Mouse (Mus musculus) large intestine, adult 2 months (tissue): ENCODE data around the gene Chaf1a. TPM values are rescaled to one million over a fixed set of nuclear protein-coding genes. Genes with fewer than 3 reads are reported as not detected.

ENCODE experiments used
- DNase-seq: peaks from one replicate; pipeline ENCODE4 v3.0.0-alpha.2; 2012; ENCODE audit warnings: low read depth, low spot score
- WGBS: fragments of 180-500 bp; shearing (Covaris S2); methylation state at CpG from one replicate; pipeline ENCODE4 v1.1.7; 2018; 5-methylcytosine and 5-hydroxymethylcytosine counted together
- polyA plus RNA-seq: library from polyadenylated mRNA; depleted of rRNA; stranded (reverse); fragments of >200 nt; gene quantifications from 2 replicates; pipeline ENCODE4 v1.2.3, GENCODE M21; 2012; rRNA removed

Chaf1a gene
- polyA plus RNA-seq, 1 experiment = 6.9 TPM

- 43% methylated on average over 10 of the region's 10 CpGs for WGBS
- DNase-seq = no peak
Observed at GRCm38 (mm10) chr17:56109219-56110051, 69.2 kb downstream of the Chaf1a start, which contains the start of gene Plin4. Gene Plin4, minus strand, starts transcription at chr17:56109803.

GRCm38 (mm10) chr17:56110571-56110970 is 70.3 kb downstream of the Chaf1a start:
- 66% methylated on average over 4 of the region's 4 CpGs for WGBS
- no peak for DNase-seq

DNA sequence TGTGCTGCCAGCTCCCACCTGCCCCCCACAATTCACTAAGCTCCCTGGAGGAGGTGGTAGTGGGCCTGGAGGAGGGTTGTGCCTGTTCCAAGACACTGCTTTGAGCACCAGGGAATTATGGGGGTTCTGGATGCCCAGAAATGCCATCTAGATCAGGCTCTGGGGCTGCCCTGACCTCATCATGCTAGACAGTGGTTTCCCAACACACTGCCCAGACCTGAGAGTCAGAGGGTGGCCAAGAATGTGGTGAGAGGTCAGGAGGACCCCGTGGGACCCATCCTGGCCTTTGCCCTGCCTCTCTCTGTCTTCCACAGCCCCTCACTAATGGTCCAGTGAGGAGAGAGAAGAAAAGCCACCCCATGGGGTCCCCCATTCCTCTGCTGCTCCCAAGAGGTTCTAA is 70.8 kb downstream of the Chaf1a start:
- 72% methylated on average over 1 of the region's 1 CpGs for WGBS
- DNase-seq = no peak

DNA sequence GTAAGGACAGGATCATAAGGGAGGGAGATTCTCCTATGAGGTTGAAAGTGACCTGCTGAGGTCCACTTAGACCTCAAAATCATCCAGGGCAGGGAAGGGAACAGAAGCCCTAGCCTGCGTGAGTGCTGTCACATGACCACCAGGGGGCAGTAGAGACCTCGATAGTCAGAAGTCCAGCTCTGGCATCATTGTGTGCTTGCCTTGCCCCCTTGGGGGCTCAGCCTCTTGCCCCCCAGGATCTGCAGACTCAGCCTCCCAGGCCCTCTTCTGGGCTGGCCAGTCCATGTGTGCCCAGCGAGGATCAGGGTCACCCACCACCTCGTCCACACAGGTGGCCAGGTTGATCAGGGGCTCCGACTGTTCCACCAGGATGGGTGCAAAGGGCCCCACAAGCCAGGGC is 71.6 kb downstream of the Chaf1a start:
- peak; percentile 40 for DNase-seq
- 50% methylated on average over 5 of the region's 5 CpGs for WGBS

DNA sequence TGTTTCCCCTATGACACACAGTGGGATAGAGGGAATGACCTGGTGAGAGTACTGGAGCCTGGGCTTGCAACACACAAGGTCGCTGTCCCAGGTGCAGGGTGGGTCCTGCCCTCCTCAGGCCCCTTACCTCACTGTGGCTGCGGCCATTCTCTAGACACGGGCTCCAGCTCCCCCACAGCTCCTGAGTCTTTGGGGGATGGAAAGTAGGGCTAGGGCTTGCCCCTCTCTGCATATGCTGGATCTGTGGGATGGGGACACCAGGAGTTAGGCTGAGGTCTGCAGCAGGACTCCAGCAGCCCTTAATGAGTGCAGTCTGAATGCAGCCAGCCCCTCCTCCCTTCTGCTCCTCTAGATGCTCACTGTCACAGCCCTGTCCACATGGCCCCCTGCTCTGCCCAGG is 72.5 kb downstream of the Chaf1a start:
- 86% methylated on average over 3 of the region's 3 CpGs for WGBS
- no peak for DNase-seq

DNA sequence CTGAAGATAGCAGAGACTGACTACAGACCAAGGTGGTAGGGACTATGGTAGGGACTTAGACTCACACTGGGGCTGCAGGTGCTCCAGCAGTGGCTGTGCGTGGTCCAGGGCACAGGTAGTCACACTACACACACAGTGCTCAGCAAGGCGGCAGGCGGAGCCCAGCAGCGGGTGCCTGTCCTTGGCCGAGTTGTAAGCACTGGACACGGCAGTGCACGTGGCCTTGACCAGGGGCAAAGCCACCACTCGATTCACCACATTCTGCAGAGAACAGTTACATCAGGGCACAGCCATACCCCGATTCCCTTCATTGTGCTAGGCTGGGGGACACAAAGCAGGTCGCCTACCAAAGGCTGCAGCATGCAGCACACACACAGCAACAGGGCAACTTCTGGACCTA is 76.0 kb downstream of the Chaf1a start:
- 69% methylated on average over 10 of the region's 10 CpGs for WGBS
- DNase-seq = no peak

DNA sequence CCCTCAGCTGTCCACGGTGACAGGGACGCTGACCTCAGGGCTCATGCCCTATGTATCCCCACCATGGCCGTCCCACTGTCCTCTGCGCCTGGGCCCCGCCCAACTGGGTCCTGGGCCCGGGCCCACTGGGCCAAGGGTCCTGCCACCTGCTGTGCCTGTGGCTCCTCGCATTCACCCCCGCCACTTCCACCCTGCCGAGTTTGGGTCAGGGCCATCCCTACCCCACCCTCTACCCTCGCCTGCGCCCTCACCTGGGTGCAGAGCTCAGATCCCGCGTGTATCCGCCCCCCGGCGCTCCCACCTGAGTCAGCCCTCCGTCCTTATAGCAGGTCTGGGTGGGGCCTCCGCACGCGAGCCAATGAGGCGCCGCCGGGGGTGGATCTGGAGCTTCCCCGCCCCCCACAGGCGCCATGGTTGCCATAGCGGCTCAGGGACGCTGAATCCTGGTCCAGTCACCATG is 77.0 kb downstream of the Chaf1a start, which contains the start of gene Plin5:
Plin5 (minus strand) TSS at position 346 of the 460 bp plus-strand sequence.
- 1% methylated on average over 27 of the region's 27 CpGs for WGBS
- no peak for DNase-seq

DNA sequence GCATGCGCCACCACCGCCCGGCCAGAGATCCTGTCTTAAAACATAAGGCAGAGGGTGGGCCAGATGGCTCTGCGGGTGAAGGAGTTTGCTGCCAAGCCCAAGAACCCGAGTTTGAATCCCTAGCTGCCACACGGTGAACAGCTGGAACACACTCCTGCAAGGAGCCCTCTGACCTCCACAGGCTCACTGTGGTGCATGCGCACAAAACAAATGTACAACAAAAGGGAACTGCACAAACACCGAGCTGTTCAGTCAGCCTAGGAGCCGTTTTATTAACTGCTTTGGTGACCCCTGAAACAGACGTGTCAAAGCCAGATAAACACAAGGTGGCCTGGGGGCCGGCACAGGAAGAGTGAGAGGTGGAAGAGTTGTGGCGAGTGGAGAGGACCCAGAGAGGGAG is 79.2 kb downstream of the Chaf1a start:
- no peak for DNase-seq
- 36% methylated on average over 12 of the region's 12 CpGs for WGBS

DNA sequence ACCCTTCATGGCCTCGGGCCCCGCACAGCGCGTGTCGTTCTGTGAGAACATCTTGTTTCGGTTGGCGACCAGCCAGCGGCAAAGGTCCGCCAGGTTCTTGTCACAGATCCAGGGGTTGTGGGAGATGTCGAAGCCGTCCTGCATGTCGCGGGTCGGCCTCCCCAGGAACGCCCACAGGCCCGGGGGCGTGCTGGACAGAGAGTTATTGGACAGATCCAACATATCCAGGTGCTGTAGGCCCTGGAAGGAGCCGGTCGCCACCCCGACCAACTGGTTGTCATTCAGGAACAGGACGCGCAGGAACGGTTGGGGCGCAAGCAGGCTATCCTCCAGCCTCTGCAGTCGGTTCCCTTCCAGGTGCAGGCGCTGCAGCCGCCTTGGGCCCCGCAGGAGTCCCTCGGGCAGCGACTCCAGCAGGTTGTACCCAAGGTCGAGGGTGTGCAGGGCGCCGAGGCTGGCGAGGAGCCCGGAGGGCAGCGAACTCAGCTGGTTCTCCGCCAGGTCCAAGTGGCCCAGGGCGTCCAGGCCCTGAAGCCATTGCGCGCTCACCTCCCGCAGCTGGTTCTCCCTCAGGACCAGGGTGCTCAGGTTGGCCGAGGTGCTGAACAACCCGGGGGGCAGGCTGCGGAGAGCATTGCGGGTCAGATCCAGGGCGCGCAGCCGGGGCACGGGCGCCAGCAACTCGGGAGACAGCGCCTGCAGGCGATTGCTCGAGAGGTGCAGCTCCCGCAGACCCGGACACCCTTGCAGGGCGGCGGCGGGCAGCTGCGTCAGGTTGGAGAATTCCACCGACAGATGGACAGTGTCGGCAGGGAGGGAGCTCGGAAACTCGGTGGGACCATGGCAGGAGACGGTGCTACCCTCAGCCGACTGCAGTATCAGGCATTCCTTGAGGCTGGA is 80.0 kb downstream of the Chaf1a start:
- whole genome bisulfite sequencing = 4% methylated on average over 66 of the region's 66 CpGs
- DNase-seq = no peak

- DNase-seq = no peak
- WGBS = 21% methylated on average over 2 of the region's 2 CpGs
Observed at GRCm38 (mm10) chr17:56121826-56122225, 81.6 kb downstream of the Chaf1a start, which contains the start of gene Lrg1. Gene Lrg1, minus strand, starts transcription at chr17:56122001.

Other genes with a start within 250 kb of the Chaf1a start
- 0.35 and 0.56 TPM in 2 replicates for gene Zfp119a, start 161.5 kb upstream of the Chaf1a start, polyA plus RNA-seq
- gene Zfp959, start 148.3 kb upstream of the Chaf1a start, polyA plus RNA-seq = 0.89 and 1.3 TPM in 2 replicates
- gene Zfp119b, start 90.9 kb upstream of the Chaf1a start, polyA plus RNA-seq = 0.45 and 0.60 TPM in 2 replicates
- gene Ebi3, start 87.8 kb upstream of the Chaf1a start, polyA plus RNA-seq = 5.6 and 7.3 TPM in 2 replicates
- gene Yju2, start 81.3 kb upstream of the Chaf1a start, polyA plus RNA-seq = 5.8 and 7.2 TPM in 2 replicates
- 1.6 and 1.7 TPM in 2 replicates for gene Shd, start 70.0 kb upstream of the Chaf1a start, polyA plus RNA-seq
- gene Fsd1, start 53.9 kb upstream of the Chaf1a start, polyA plus RNA-seq = 1.3 and 2.3 TPM in 2 replicates
- gene Stap2, start 34.9 kb upstream of the Chaf1a start, polyA plus RNA-seq = 174 and 242 TPM in 2 replicates
- gene Mpnd, start 34.7 kb upstream of the Chaf1a start, polyA plus RNA-seq = 177 and 217 TPM in 2 replicates
- 56.9 and 68.9 TPM in 2 replicates for gene Sh3gl1, start 3.8 kb upstream of the Chaf1a start, polyA plus RNA-seq
- 51.6 and 65.0 TPM in 2 replicates for gene Ubxn6, start 34.6 kb downstream of the Chaf1a start, polyA plus RNA-seq
- 22.2 and 26.6 TPM in 2 replicates for gene Hdgfl2, start 39.2 kb downstream of the Chaf1a start, polyA plus RNA-seq
- gene Plin4, start 69.4 kb downstream of the Chaf1a start, polyA plus RNA-seq = 12.9 and 18.1 TPM in 2 replicates
- gene Plin5, start 77.2 kb downstream of the Chaf1a start, polyA plus RNA-seq = 0.27 and 0.49 TPM in 2 replicates
- gene Lrg1, start 81.6 kb downstream of the Chaf1a start, polyA plus RNA-seq = 13.0 and 29.5 TPM in 2 replicates
- gene Sema6b, start 99.9 kb downstream of the Chaf1a start, polyA plus RNA-seq = 3.3 and 3.5 TPM in 2 replicates
- 11.3 and 13.6 TPM in 2 replicates for gene Tnfaip8l1, start 122.0 kb downstream of the Chaf1a start, polyA plus RNA-seq
- gene Mydgf, start 143.5 kb downstream of the Chaf1a start, polyA plus RNA-seq = 112 and 113 TPM in 2 replicates
- gene Dpp9, start 178.5 kb downstream of the Chaf1a start, polyA plus RNA-seq = 33.6 and 42.8 TPM in 2 replicates
- gene Fem1a, start 216.4 kb downstream of the Chaf1a start, polyA plus RNA-seq = 15.2 and 19.1 TPM in 2 replicates
- 45.4 and 61.3 TPM in 2 replicates for gene Ticam1, start 236.3 kb downstream of the Chaf1a start, polyA plus RNA-seq